Mouse (Mus musculus) kidney, adult 18-20 months (tissue): ENCODE measurements around the gene Dhx30.
"Not testable (repeated sequence)": the region's sequence is repeated elsewhere in the genome, so short reads cannot be mapped to it uniquely, and the experiment has no call there.

Source experiments
- DNase-seq: peaks from one replicate; pipeline ENCODE4 v3.0.0; 2021

The Dhx30 gene

GRCm38 (mm10) chr9:110117779-110118139, at the start of gene Dhx30:
Dhx30 (minus strand) TSS chr9:110117830.
- no peak for DNase-seq

- no peak for DNase-seq
Observed at GRCm38 (mm10) chr9:110163071-110163470, 45.4 kb upstream of the Dhx30 start.

GRCm38 (mm10) chr9:110162441-110162840, 44.8 kb upstream of the Dhx30 start:
- no peak for DNase-seq

- not testable (repeated sequence) for DNase-seq
Observed at GRCm38 (mm10) chr9:110160486-110160885, 42.9 kb upstream of the Dhx30 start.

GRCm38 (mm10) chr9:110159036-110159435, 41.4 kb upstream of the Dhx30 start:
- no peak for DNase-seq

- DNase-seq: no peak
Observed at GRCm38 (mm10) chr9:110148598-110148997, 31.0 kb upstream of the Dhx30 start.

- DNase-seq: no peak
Observed at GRCm38 (mm10) chr9:110142097-110142496, 24.5 kb upstream of the Dhx30 start.

- no peak for DNase-seq
Observed at GRCm38 (mm10) chr9:110139119-110139518, 21.5 kb upstream of the Dhx30 start.

GRCm38 (mm10) chr9:110134176-110134575, 16.5 kb upstream of the Dhx30 start:
- DNase-seq: no peak

- no peak for DNase-seq
Observed at GRCm38 (mm10) chr9:110132921-110133320, 15.3 kb upstream of the Dhx30 start.

- no peak for DNase-seq
Observed at GRCm38 (mm10) chr9:110132201-110132605, 14.6 kb upstream of the Dhx30 start.

- DNase-seq: peak; percentile 99
Observed at GRCm38 (mm10) chr9:110131525-110132197, 14.0 kb upstream of the Dhx30 start.

- DNase-seq: no peak
Observed at GRCm38 (mm10) chr9:110130896-110131524, 13.4 kb upstream of the Dhx30 start.

- DNase-seq: not testable (repeated sequence)
Observed at GRCm38 (mm10) chr9:110124008-110124540, 6.4 kb upstream of the Dhx30 start.

- DNase-seq: no peak
Observed at GRCm38 (mm10) chr9:110123322-110123721, 5.7 kb upstream of the Dhx30 start.

- no peak for DNase-seq
Observed at GRCm38 (mm10) chr9:110121424-110121823, 3.8 kb upstream of the Dhx30 start.

- DNase-seq: no peak
Observed at GRCm38 (mm10) chr9:110118249-110118648, 619 bp upstream of the Dhx30 start.

GRCm38 (mm10) chr9:110116977-110117778, 452 bp downstream of the Dhx30 start, which contains the start of gene Smarcc1:
Smarcc1 (plus strand) TSS chr9:110117708.
- peak; percentile 95 for DNase-seq

- DNase-seq: no peak
Observed at GRCm38 (mm10) chr9:110116353-110116976, 1.2 kb downstream of the Dhx30 start.

GRCm38 (mm10) chr9:110100627-110101600, 16.7 kb downstream of the Dhx30 start:
- DNase-seq: peak; percentile 94

GRCm38 (mm10) chr9:110097791-110098190, 19.8 kb downstream of the Dhx30 start:
- DNase-seq: no peak

GRCm38 (mm10) chr9:110094761-110095160, 22.9 kb downstream of the Dhx30 start:
- no peak for DNase-seq
